8 mouse cellular contexts compared by ENCODE assay signal in the genomic region with DNA sequence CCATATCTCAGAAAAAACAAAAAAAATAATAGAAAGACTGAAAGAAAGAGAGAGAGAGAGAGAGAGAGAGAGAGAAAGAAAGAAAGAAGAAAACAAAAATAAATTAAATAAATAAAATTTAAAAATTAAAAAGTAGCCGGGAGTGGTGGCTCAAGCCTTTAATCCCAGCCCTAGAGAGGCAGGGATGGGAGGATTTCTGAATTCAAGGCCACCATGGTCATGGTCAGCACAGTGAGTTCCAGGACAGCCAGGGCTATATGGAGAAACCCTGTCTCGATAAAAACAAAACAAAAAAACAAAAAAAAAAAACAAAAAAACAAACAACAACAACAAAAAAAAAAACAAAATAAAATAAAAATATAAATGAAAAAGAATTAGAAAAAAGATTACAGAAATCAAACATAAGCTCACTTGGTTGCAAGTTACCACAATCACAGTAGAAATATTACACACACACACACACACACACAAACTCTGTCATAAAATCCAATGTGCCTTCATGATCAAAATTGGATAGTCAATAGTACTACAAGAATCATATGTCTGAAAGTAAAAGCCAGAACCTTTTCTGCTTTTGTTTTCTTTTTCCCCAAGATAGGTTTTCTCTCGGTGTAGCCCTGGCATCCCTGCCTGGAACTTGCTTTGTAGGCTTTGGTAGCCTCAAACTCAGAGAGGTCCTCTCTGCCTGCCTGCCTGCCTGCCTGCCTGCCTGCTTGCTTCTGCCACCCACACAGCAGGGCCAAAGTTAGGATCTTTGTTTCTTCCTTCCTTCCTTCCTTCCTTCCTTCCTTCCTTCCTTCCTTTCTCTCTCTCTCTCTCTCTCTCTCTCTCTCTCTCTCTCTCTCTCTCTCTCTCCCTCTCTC.
A peak's percentile ranks its signal among the peaks of the same experiment; 100 is the strongest.
DNase-seq lines count a peak whose midpoint lies in the region; ATAC-seq and TF ChIP-seq lines count a peak whose summit lies in the region.
"Not testable (repeated sequence)": the region's sequence is repeated elsewhere in the genome, so short reads cannot be mapped to it uniquely, and the experiment has no call there.

No protein-coding gene starts in this region.

- H3K4me2 ChIP-seq in hindbrain, postnatal 0 days (ENCODE audit: low read depth, low read length); lung, embryonic 15.5 days; neural tube, embryonic 15.5 days: not testable (repeated sequence)

- TF ChIP-seq POLR2A in thymus, adult 2 months (IDR thresholded peaks at IDR 0.05; ENCODE audit: control insufficient read depth, extremely low read depth, insufficient read depth, low read length, poor library complexity): not testable (repeated sequence)

- not testable (repeated sequence) for H3K36me3 ChIP-seq in hindbrain, postnatal 0 days (ENCODE audit: insufficient read depth, low read length); lung, embryonic 15.5 days; neural tube, embryonic 15.5 days; thymus, adult 2 months (ENCODE audit: control insufficient read depth, insufficient read depth, low read length)

- TF ChIP-seq CTCF in hindbrain, postnatal 0 days (IDR thresholded peaks at IDR 0.05; ENCODE audit: low read depth); thymus, adult 2 months (IDR thresholded peaks at IDR 0.05; ENCODE audit: borderline replicate concordance, control insufficient read depth, extremely low read depth, insufficient read depth, low read length, poor library complexity): not testable (repeated sequence)

- not testable (repeated sequence) for H3K4me3 ChIP-seq in hindbrain, postnatal 0 days (ENCODE audit: low read length); lung, embryonic 15.5 days; neural tube, embryonic 15.5 days (replicated peaks); thymus, adult 2 months (ENCODE audit: control insufficient read depth, insufficient read depth, low read length)

- not testable (repeated sequence) for H3K27me3 ChIP-seq in hindbrain, postnatal 0 days (ENCODE audit: insufficient read depth, low read length); lung, embryonic 15.5 days; neural tube, embryonic 15.5 days (replicated peaks); thymus, adult 2 months (ENCODE audit: control insufficient read depth, insufficient read depth, low read length)

- H3K27ac ChIP-seq in hindbrain, postnatal 0 days; lung, embryonic 15.5 days; neural tube, embryonic 15.5 days (replicated peaks); thymus, adult 2 months (ENCODE audit: control insufficient read depth, insufficient read depth, low read length): not testable (repeated sequence)

- H3K9ac ChIP-seq in hindbrain, postnatal 0 days (replicated peaks; ENCODE audit: low read length); lung, embryonic 15.5 days; neural tube, embryonic 15.5 days (replicated peaks): not testable (repeated sequence)

- H3K9me3 ChIP-seq in hindbrain, postnatal 0 days (ENCODE audit: low read length); lung, embryonic 15.5 days; neural tube, embryonic 15.5 days (replicated peaks): not testable (repeated sequence)

- DNase-seq in T-cell, adult 2 months (ENCODE audit: low spot score): peak; percentile 22
- peak; percentile 61 to 71 for DNase-seq in gastrocnemius, postnatal 4 days (ENCODE audit: low spot score in 2 of 2)
- not testable (repeated sequence) for DNase-seq in hindbrain, postnatal 0 days (ENCODE audit: low spot score)
- peak; percentile 13 to 21 for DNase-seq in layer of hippocampus, postnatal 10 days (ENCODE audit: low spot score in 2 of 2)
- peak; percentile 43 for DNase-seq in thymus, adult 2 months

- 59% methylated on average over 2 of the region's 3 CpGs for WGBS in hindbrain, postnatal 0 days
- WGBS in lung, embryonic 15.5 days: 29% methylated on average over 3 of the region's 3 CpGs
- 50% methylated on average over 3 of the region's 3 CpGs for WGBS in neural tube, embryonic 15.5 days
- 56% methylated on average over 3 of the region's 3 CpGs for WGBS in thymus, adult 2 months

- peak; percentile 96 for ATAC-seq in common myeloid progenitor, adult 5-6 weeks (replicated peaks; ENCODE audit: low read depth, poor library complexity, severe bottlenecking)
- ATAC-seq in hindbrain, postnatal 0 days: peak; percentile 95
- peak; percentile 95 for ATAC-seq in lung, embryonic 15.5 days (ENCODE audit: borderline replicate concordance, extremely low read depth, low FRiP score, low TSS enrichment)
- peak; percentile 88 for ATAC-seq in neural tube, embryonic 15.5 days (ENCODE audit: low FRiP score)

- H3K4me1 ChIP-seq in hindbrain, postnatal 0 days (ENCODE audit: insufficient read depth, low read length); lung, embryonic 15.5 days; neural tube, embryonic 15.5 days; thymus, adult 2 months (replicated peaks; ENCODE audit: control insufficient read depth, insufficient read depth, low read length): not testable (repeated sequence)
